Mouse (Mus musculus): Measurements from ENCODE around the gene Capn2. TPM values are rescaled to one million over a fixed set of nuclear protein-coding genes. Genes with fewer than 3 reads are reported as not detected.

Gene Capn2
- polyA plus RNA-seq, 1 experiment: 30.1 TPM

DNA sequence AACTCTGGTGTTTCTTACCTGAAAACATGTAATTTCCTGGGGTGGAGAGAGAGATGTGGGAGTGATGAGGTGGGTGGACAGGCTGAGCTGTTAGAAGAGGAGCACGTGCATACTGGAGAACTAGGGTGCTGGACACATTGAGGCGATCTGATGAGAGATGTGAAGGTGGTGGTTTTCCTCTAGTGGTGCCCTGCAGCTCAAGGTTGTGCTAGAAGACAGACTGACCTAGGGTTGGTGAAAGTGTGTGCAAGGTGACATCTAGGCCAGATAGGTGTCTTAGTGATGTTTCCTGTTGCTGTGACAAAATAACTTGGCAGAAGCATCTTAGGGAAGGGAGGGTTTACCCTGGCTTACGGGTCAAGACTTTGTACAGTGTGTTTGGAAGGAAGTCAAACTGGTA lies 85.3 kb downstream of the Capn2 start:
- WGBS: 71% methylated on average over 3 of the region's 3 CpGs
- TF ChIP-seq POLR2A (IDR thresholded peaks at IDR 0.05; ENCODE audit: borderline replicate concordance, control insufficient read depth, low read depth, low read length) (no peak), CTCF (IDR thresholded peaks at IDR 0.05; ENCODE audit: control insufficient read depth, insufficient read depth, low read length) (no peak)
- Histone ChIP-seq H3K27ac (ENCODE audit: control insufficient read depth, insufficient read depth, low read depth, low read length, poor library complexity) (no peak overlapping the region), H3K4me1 (ENCODE audit: control insufficient read depth, insufficient read depth, low read length) (peaks cover 1% of the 10 kb centered on the region; the same call in 1 of the 2 replicates), H3K4me3 (replicated peaks; ENCODE audit: control insufficient read depth, low read depth, low read length) (no peak overlapping the region)

DNA sequence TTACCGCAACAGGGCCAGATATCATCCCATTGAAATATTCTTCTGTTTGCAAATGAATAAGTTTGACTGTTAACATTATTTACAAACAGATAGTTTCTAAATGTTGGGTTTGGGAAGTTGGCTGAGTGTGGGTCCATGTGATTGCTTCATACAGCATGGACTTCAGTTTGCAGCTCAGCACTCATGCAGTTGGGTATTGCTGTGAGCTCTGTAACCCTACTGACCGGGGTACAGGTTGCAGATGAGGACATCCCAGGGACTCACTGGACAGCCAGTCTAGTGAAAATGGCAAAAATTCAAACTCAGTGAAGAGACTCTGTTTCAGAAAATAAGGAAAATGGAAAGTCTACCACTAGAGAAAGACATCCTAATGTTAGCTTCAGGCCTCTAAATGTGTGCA lies 86.7 kb downstream of the Capn2 start:
- 82% methylated on average over 2 of the region's 2 CpGs for WGBS
- no peak for TF ChIP-seq POLR2A (IDR thresholded peaks at IDR 0.05; ENCODE audit: borderline replicate concordance, control insufficient read depth, low read depth, low read length)
- TF ChIP-seq CTCF (IDR thresholded peaks at IDR 0.05; ENCODE audit: control insufficient read depth, insufficient read depth, low read length): no peak
- no peak overlapping the region for H3K4me3 ChIP-seq (replicated peaks; ENCODE audit: control insufficient read depth, low read depth, low read length)
- H3K4me1 ChIP-seq (ENCODE audit: control insufficient read depth, insufficient read depth, low read length): peaks cover 1% of the 10 kb centered on the region; the same call in 1 of the 2 replicates
- no peak overlapping the region for H3K27ac ChIP-seq (ENCODE audit: control insufficient read depth, insufficient read depth, low read depth, low read length, poor library complexity)

DNA sequence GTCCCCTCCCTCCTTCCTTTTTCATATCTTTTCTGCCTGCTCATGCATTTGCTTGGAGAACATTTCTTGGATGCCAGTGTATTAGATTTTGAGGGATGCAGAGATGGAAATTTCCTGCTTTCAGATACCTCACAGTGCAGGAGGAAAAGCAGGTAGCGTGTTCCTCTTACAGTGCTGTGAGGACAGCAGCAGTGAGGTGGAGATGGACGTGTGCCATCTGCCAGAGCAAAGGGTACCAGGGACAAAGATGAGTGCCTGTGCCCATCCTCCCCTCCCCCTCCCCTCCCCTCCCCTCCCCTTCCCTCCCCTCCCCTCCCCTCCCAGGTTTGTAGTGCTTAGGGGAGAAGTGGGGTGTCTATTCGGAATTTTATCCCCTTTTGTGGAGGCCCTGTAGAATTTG lies 87.6 kb downstream of the Capn2 start:
- TF ChIP-seq CTCF (IDR thresholded peaks at IDR 0.05; ENCODE audit: control insufficient read depth, insufficient read depth, low read length) (no peak), POLR2A (IDR thresholded peaks at IDR 0.05; ENCODE audit: borderline replicate concordance, control insufficient read depth, low read depth, low read length) (no peak)
- H3K4me3 ChIP-seq (replicated peaks; ENCODE audit: control insufficient read depth, low read depth, low read length): no peak overlapping the region
- no peak overlapping the region for H3K27ac ChIP-seq (ENCODE audit: control insufficient read depth, insufficient read depth, low read depth, low read length, poor library complexity)
- 85% methylated on average over 3 of the region's 3 CpGs for WGBS
- peaks cover 1% of the 10 kb centered on the region; the same call in 1 of the 2 replicates for H3K4me1 ChIP-seq (ENCODE audit: control insufficient read depth, insufficient read depth, low read length)

DNA sequence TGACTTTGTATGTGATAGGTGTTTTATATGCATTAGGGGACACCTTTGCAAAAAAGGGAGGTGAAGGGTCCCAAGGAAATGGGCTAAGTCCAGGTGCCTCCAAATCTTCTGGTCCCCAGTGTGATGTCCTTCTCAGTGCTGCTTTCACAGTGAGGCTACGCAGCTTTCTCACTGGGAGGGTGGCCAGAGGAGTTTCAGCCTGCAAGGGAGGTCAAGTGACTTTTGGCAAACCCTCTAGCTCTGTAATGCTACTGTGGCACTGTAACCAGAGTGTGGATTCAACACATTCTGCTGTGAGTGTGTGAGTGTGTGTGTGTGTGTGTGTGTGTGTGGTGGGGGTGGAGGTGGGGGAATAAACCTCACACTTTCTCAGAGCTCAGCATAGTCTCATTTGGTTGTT lies 90.0 kb downstream of the Capn2 start:
- Histone ChIP-seq H3K27ac (ENCODE audit: control insufficient read depth, insufficient read depth, low read depth, low read length, poor library complexity) (no peak overlapping the region), H3K4me1 (ENCODE audit: control insufficient read depth, insufficient read depth, low read length) (peaks cover 1% of the 10 kb centered on the region; the same call in 1 of the 2 replicates), H3K4me3 (replicated peaks; ENCODE audit: control insufficient read depth, low read depth, low read length) (no peak overlapping the region)
- TF ChIP-seq CTCF (IDR thresholded peaks at IDR 0.05; ENCODE audit: control insufficient read depth, insufficient read depth, low read length): no peak
- no peak for TF ChIP-seq POLR2A (IDR thresholded peaks at IDR 0.05; ENCODE audit: borderline replicate concordance, control insufficient read depth, low read depth, low read length)
- WGBS: 94% methylated on average over 1 of the region's 1 CpGs

DNA sequence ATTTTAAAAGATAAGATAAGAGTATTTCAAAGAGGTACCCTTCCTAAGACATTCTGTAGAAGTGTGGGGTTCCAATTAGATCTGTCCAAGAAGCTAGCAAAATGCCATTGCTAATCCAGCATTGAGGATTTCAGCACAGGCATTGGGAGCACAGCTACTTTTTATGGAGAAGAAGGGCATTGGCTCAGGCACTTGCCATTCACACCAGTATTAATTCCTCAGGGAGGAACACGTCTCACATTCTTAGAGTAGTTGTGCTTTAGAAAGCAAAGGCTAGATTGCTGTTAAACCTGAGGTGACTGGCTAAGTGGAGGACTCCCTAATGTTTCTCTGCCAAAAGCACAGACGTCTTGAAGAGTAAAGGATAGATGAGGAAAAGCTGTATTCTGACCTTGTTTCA lies 91.0 kb downstream of the Capn2 start:
- Histone ChIP-seq H3K27ac (ENCODE audit: control insufficient read depth, insufficient read depth, low read depth, low read length, poor library complexity) (no peak overlapping the region), H3K4me3 (replicated peaks; ENCODE audit: control insufficient read depth, low read depth, low read length) (no peak overlapping the region), H3K4me1 (ENCODE audit: control insufficient read depth, insufficient read depth, low read length) (no peaks in the 10 kb centered on the region)
- 78% methylated on average over 2 of the region's 2 CpGs for WGBS
- no peak for TF ChIP-seq CTCF (IDR thresholded peaks at IDR 0.05; ENCODE audit: control insufficient read depth, insufficient read depth, low read length)
- no peak for TF ChIP-seq POLR2A (IDR thresholded peaks at IDR 0.05; ENCODE audit: borderline replicate concordance, control insufficient read depth, low read depth, low read length)

DNA sequence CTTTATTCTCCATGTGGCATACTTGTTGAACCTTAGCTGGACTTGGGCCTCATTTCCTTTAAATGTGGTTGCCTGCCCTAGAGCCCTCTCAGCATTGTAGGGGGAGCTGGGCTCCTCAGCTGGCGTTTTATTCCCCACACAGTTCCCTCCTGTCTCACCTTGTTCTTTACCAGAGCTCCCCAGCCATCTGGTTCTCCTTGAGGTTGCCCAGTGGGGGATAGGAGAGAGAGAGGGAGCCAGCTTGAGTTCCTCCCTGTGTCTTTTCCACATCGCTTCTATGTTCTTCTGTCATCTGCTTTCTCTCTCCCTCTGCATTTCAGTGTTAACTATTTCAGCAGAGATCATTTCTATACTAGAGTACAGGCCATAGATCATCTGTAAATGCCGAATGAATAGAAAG lies 92.2 kb downstream of the Capn2 start:
- no peaks in the 10 kb centered on the region for H3K4me1 ChIP-seq (ENCODE audit: control insufficient read depth, insufficient read depth, low read length)
- H3K27ac ChIP-seq (ENCODE audit: control insufficient read depth, insufficient read depth, low read depth, low read length, poor library complexity): no peak overlapping the region
- WGBS: 79% methylated on average over 3 of the region's 3 CpGs
- TF ChIP-seq POLR2A (IDR thresholded peaks at IDR 0.05; ENCODE audit: borderline replicate concordance, control insufficient read depth, low read depth, low read length) (no peak), CTCF (IDR thresholded peaks at IDR 0.05; ENCODE audit: control insufficient read depth, insufficient read depth, low read length) (no peak)
- no peak overlapping the region for H3K4me3 ChIP-seq (replicated peaks; ENCODE audit: control insufficient read depth, low read depth, low read length)

DNA sequence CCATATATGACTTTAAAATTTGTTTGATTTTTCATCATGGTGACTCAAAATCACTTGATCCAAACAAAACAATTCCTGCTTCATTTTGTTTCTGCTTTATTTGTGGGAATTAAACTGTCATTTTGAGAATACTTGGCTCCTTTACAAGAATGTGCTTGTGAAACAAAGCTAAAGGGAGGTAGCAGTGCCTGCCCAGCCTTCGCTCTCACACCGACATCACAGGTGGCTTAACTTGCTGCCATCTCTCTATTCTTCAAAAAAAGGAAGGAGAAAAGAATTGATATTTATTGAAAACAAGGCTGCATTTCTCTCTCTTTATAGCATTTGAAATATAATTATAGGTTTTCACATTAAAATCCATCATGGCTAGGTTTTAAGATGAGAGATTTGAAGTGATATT lies 93.1 kb downstream of the Capn2 start:
- no peak for TF ChIP-seq CTCF (IDR thresholded peaks at IDR 0.05; ENCODE audit: control insufficient read depth, insufficient read depth, low read length)
- TF ChIP-seq POLR2A (IDR thresholded peaks at IDR 0.05; ENCODE audit: borderline replicate concordance, control insufficient read depth, low read depth, low read length): no peak
- Histone ChIP-seq H3K4me1 (ENCODE audit: control insufficient read depth, insufficient read depth, low read length) (no peaks in the 10 kb centered on the region), H3K27ac (ENCODE audit: control insufficient read depth, insufficient read depth, low read depth, low read length, poor library complexity) (no peak overlapping the region), H3K4me3 (replicated peaks; ENCODE audit: control insufficient read depth, low read depth, low read length) (no peak overlapping the region)
- 84% methylated on average over 2 of the region's 2 CpGs for WGBS

DNA sequence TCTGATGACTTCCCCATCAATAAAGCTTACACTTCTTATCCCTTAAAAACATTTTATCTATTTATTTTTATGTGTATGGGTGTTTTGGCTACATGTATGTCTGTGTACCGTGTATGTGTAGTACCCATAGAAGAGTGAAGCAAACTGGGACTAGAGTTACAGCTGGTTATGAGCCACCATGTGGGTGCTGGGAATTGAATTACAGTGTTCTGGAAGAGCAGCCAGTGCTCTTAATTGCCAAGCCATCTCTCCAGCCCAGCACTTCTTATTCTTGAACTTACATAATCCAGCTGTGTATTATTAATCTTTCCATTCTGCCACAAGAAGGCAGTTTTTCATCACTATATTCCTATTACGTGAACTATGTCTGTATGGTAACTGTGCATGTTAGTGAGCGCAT lies 97.9 kb downstream of the Capn2 start:
- H3K4me3 ChIP-seq (replicated peaks; ENCODE audit: control insufficient read depth, low read depth, low read length): no peak overlapping the region
- no peak for TF ChIP-seq POLR2A (IDR thresholded peaks at IDR 0.05; ENCODE audit: borderline replicate concordance, control insufficient read depth, low read depth, low read length)
- no peak for TF ChIP-seq CTCF (IDR thresholded peaks at IDR 0.05; ENCODE audit: control insufficient read depth, insufficient read depth, low read length)
- no peaks in the 10 kb centered on the region for H3K4me1 ChIP-seq (ENCODE audit: control insufficient read depth, insufficient read depth, low read length)
- WGBS: 93% methylated on average over 3 of the region's 3 CpGs
- H3K27ac ChIP-seq (ENCODE audit: control insufficient read depth, insufficient read depth, low read depth, low read length, poor library complexity): no peak overlapping the region

Other genes with a start within 250 kb of the Capn2 start
- 31.0 and 74.3 TPM in 2 replicates for gene Degs1, start 234.8 kb downstream of the Capn2 start, polyA plus RNA-seq (2011; ENCODE audit: insufficient read depth, insufficient read length, low replicate concordance, missing spikeins)
- 7.4 and 8.6 TPM in 2 replicates for gene Fbxo28, start 176.0 kb downstream of the Capn2 start, polyA plus RNA-seq (2011; ENCODE audit: insufficient read depth, insufficient read length, low replicate concordance, missing spikeins)
- 4.0 and 5.4 TPM in 2 replicates for gene Trp53bp2, start 108.4 kb downstream of the Capn2 start, polyA plus RNA-seq (2011; ENCODE audit: insufficient read depth, insufficient read length, low replicate concordance, missing spikeins)
- gene Capn8, start 47.4 kb upstream of the Capn2 start, polyA plus RNA-seq (2011; ENCODE audit: insufficient read depth, insufficient read length, low replicate concordance, missing spikeins): not detected in 2 replicates
- gene Ccdc185, start 231.6 kb upstream of the Capn2 start, polyA plus RNA-seq (2011; ENCODE audit: insufficient read depth, insufficient read length, low replicate concordance, missing spikeins): not detected in 2 replicates
- 0.65 and 1.00 TPM in 2 replicates for gene Susd4, start 246.3 kb upstream of the Capn2 start, polyA plus RNA-seq (2011; ENCODE audit: insufficient read depth, insufficient read length, low replicate concordance, missing spikeins)

Data from bone marrow, adult 2 months (tissue).